Mouse (Mus musculus): ENCODE measurements around the gene Mettl22. TPM values are rescaled to one million over a fixed set of nuclear protein-coding genes. Genes with fewer than 3 reads are reported as not detected.

Mettl22 gene
- total RNA-seq, 2 experiments from 2014 or later = 11.5 to 23.8 TPM

- no peak for ATAC-seq (replicated peaks; ENCODE audit: poor library complexity, severe bottlenecking)
Measured at GRCm38 (mm10) chr16:8504271-8504670, 33.7 kb downstream of the Mettl22 start.

DNA sequence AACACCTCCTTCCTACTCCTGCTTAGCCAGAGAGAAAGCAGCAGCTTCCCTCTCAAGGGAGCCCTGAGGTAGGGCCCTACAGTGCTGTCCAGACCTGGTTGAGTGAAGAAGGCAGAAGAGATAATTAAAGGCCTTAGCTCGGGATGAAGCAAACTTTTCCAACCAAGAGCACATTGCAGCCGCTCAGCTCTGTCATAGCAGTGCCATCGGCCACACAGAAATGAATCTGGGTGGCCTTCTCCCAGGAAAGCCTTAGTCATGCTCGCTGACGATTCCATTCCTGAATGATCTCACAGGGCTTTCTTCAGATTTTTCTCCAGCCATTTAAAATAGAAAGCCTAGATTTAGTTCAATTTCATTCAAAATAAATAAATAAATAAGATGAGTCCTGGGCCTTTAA, 39.3 kb downstream of the Mettl22 start:
- ATAC-seq (replicated peaks; ENCODE audit: poor library complexity, severe bottlenecking) = no peak

GRCm38 (mm10) chr16:8512830-8513229, 42.2 kb downstream of the Mettl22 start:
- ATAC-seq (replicated peaks; ENCODE audit: poor library complexity, severe bottlenecking) = 0 out of 2 replicates have a peak, but pooled peaks have one; percentile 6

DNA sequence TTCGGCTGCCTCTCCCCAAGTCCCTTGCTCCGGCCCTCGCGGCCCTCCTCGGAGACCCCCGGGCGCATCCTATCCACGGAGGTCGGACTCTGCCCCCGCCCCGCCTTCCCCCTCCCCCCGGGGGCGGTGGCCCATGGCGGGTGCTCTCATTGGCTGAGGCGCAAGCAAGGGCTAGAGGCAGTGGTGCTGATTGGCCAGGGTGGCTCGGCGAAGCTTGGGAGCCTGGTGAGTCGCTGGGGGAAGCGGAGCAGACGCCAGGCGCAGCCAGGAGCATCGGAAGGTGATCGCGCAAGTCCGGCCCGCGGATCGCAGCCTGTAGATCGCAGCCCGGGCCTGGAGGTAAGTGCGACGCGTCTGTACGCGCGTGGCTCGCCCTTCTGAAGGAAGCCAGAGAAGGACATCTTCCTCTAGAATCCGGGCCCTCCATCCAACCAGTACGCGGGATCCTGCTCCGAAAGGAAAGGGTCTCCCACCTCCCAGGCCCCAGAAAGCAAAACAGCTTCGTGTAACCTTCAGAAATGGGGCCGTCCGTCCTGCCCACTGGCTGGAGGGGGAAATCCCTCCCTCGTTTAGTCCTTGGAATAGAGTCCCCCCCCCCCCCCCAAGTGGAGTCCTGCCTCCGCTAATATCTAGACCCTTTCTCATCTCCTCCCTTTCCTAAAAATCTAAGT, 42.8 kb downstream of the Mettl22 start, which contains the start of gene Abat:
Gene Abat (plus strand): TSS at position 194 of the 671 bp plus-strand sequence.
- ATAC-seq (replicated peaks; ENCODE audit: poor library complexity, severe bottlenecking) = peak; percentile 95

GRCm38 (mm10) chr16:8514180-8514579, 43.6 kb downstream of the Mettl22 start:
- ATAC-seq (replicated peaks; ENCODE audit: poor library complexity, severe bottlenecking) = no peak

GRCm38 (mm10) chr16:8520525-8520924, 49.9 kb downstream of the Mettl22 start:
- no peak for ATAC-seq (replicated peaks; ENCODE audit: poor library complexity, severe bottlenecking)

- ATAC-seq (replicated peaks; ENCODE audit: poor library complexity, severe bottlenecking) = no peak
Measured at GRCm38 (mm10) chr16:8521322-8521721, 50.7 kb downstream of the Mettl22 start.

- ATAC-seq (replicated peaks; ENCODE audit: poor library complexity, severe bottlenecking) = no peak
Measured at GRCm38 (mm10) chr16:8523480-8524144, 53.0 kb downstream of the Mettl22 start.

DNA sequence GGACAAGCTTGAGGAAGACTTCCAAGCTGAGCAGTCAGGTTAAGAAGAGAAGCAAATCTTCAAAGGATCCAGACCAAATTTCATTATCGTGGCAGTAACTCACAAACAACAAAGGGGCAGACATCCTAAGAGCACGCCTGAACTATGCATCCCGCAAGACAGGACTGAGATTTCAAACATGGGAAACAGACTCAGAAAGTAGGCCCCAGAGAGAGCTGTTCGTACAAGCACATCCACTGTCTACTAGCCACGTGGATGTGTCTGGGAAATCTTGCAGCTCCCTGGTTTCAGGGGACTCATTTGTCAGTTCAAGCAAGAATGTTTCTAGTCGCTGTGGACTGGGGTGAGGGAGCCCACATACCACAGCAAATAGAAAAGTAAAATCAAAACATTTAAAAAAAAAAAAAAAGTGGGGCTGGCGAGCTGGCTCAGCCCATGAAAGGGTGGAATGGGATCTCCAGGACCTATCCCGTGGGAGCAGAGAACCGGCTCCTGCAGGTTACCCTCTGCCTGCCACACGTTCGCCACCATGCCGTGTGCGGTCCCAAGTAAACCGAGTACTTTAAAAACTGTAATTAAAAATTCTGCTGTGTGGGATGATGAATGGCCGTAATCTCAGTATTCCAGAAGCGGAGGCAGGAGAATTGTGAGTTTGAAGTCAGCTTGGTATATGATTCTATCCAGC, 53.7 kb downstream of the Mettl22 start:
- ATAC-seq (replicated peaks; ENCODE audit: poor library complexity, severe bottlenecking) = no peak

GRCm38 (mm10) chr16:8525293-8525692, 54.7 kb downstream of the Mettl22 start:
- ATAC-seq (replicated peaks; ENCODE audit: poor library complexity, severe bottlenecking) = no peak

- ATAC-seq (replicated peaks; ENCODE audit: poor library complexity, severe bottlenecking) = no peak
Measured at GRCm38 (mm10) chr16:8525877-8526276, 55.3 kb downstream of the Mettl22 start.

GRCm38 (mm10) chr16:8529389-8529788, 58.8 kb downstream of the Mettl22 start:
- ATAC-seq (replicated peaks; ENCODE audit: poor library complexity, severe bottlenecking) = no peak

DNA sequence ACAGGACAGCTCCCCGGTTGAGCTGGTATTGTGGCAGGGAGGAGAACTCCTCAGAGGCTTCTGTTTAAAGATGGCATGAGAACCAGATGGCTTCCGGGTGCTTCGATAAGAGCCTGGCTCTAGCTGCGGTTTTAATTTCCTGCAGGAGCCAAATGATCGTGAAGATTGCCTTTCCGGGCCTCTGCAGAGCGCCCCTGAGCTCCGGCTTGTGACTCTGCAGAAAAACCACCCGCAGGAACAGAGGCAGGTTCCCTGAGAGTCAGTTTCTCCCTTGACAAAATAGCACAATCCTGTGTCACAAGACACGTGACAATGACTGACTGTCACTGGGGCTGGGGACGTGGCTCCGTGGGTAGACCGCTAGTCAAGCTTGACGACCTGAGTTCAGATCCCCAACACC, 59.4 kb downstream of the Mettl22 start:
- peak; percentile 53; the same call in 1 of the 2 replicates for ATAC-seq (replicated peaks; ENCODE audit: poor library complexity, severe bottlenecking)

GRCm38 (mm10) chr16:8532461-8532860, 61.9 kb downstream of the Mettl22 start:
- no peak for ATAC-seq (replicated peaks; ENCODE audit: poor library complexity, severe bottlenecking)

GRCm38 (mm10) chr16:8532894-8533293, 62.3 kb downstream of the Mettl22 start:
- no peak for ATAC-seq (replicated peaks; ENCODE audit: poor library complexity, severe bottlenecking)

DNA sequence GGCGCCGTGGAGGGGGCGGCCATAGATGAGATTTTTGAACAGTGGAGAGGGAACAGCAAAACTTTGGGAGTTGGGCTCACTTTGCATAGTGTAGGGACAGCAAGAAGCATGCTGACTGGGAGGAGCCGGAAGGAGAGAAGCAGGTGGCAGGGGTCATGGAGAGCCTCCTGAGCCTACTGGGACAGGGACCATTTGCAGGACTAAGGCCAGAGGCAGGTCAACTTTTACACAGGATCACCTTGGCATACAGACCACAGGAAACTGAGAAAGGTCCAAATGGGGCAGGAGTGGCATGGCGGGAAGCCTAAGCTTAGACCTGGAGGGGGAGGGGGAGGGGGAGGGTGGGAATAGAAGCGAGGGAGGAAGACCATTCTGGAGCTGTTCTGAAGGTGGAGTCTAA, 62.9 kb downstream of the Mettl22 start:
- ATAC-seq (replicated peaks; ENCODE audit: poor library complexity, severe bottlenecking) = no peak

DNA sequence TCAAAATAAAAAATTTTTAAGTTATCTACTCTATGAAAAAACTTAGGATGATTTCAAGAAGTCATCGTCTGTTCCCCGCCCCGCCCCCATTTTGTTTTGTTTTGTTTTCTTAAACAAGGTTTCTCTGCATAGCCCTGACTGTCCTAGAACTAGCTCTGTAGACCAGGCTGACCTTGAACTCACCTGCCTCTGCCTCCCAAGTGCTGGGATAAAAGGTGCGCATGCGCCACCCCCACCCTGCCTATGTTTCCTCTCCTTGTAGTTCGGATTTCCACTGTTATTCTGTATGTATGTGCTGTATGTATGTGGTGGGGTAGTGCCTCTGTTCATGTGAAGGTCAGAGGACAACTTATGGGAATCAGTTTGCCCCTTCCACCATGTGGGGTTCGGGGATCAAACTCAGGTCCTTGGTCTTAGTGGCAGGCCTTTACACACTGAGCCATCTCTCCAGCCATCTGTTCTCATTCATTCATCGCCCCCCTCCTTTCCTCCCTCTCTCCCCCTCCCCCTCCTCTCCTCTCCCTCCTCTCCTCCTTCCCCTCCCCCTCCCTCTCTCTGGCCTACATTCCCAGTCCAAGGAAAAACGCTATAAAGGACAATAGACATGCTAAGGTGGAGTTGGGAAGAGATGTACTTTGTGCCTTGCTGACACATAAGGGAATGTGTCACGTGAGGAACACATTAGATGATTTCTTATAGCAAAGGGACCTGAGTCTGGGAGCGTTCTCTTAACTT, 64.0 kb downstream of the Mettl22 start:
- ATAC-seq (replicated peaks; ENCODE audit: poor library complexity, severe bottlenecking) = no peak

DNA sequence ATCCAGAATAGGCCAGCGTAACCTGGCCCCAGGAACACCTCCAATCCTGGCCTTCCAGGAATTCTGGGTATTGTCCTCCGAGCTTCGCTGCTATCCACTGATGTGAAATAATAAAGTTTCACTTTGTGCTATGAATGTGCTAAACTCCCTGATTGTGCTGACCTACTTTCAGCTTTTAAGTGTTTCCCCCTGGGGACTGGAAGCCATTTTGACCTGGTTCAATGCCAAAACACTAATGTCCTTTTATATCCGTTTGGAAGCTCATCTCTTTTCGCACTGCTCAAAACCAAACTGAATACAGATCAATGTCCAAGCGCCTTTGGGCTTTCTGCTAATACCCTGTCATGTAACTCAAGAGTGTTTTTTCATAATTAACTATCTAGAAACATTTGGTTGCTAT, 64.8 kb downstream of the Mettl22 start:
- ATAC-seq (replicated peaks; ENCODE audit: poor library complexity, severe bottlenecking) = no peak

GRCm38 (mm10) chr16:8539150-8539865, 68.7 kb downstream of the Mettl22 start:
- no peak for ATAC-seq (replicated peaks; ENCODE audit: poor library complexity, severe bottlenecking)
